Mouse (Mus musculus): ENCODE data around the gene Xpr1. TPM values are rescaled to one million over a fixed set of nuclear protein-coding genes. Genes with fewer than 3 reads are reported as not detected.

Gene Xpr1
- polyA plus RNA-seq, 1 experiment = 0.19 TPM

DNA sequence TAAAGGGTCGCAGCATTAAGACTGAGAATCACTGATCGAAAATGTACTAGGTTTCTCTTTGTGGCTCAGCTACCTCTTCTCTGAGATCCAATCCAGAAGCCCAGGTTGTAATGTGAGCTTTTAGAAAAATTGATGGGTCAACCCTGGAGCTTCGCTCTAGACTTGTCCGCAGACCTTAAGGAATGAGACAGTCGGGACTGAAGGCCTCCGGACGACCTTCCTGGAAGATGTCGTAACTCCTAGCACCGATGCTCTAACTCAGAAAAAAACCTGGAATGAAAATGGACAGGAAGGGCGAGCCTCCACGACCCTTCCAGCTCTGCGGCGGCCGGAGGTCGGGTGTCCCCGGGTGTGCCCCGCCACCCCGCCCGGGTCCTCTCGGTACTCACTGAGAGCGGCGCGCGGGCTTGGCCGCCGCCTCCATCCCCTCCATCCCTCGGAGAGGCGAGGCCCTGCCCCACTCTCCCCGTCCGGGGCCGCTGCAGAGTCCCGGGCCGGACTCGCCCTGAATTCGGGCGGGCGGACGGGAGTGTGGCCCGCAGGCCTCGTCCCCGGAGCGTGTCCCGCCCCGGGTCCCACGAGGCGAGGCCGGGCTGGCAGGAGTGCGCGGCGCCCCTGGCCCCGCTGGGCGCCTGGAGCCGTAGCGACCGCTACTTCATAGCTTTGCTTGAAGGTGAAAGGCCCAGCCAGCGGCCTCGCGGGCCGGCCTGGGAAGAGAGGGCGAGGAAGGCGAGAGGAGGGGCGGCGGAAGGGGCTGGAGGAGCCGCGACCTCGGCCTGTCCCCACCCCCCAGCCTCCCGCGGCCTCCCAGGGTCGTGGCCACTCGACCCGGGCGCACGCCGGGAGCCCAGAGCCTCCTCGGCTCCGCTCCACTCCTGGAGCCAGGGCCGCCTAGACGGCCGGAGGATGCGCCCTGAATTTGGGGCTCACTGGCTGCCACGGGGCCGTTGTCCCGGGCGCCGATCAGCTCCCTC, 173.1 kb downstream of the Xpr1 start, which contains the start of gene BC034090:
Gene BC034090, minus strand, starts transcription at position 648 of the 974 bp plus-strand sequence.
- Histone ChIP-seq H3K27me3 (ENCODE audit: control insufficient read depth) (peaks cover 74% of the 10 kb centered on the region), H3K4me3 (replicated peaks) (peak within 1 kb of the TSS; percentile 26), H3K4me1 (ENCODE audit: control insufficient read depth) (peaks cover 3% of the 10 kb centered on the region; the same call in 1 of the 2 replicates), H3K9me3 (ENCODE audit: control insufficient read depth, low read length) (no peaks in the 10 kb centered on the region; the same call in 1 of the 2 replicates), H3K36me3 (ENCODE audit: control insufficient read depth) (no peaks in the 10 kb centered on the region)
- TF ChIP-seq GATA1 (IDR thresholded peaks at IDR 0.05; ENCODE audit: low read length) (no peak), TAL1 (IDR thresholded peaks at IDR 0.05; ENCODE audit: low read length) (no peak)

- no peak overlapping the region for H3K4me3 ChIP-seq (replicated peaks)
- no peaks in the 10 kb centered on the region for H3K36me3 ChIP-seq (ENCODE audit: control insufficient read depth)
- no peaks in the 10 kb centered on the region; the same call in 1 of the 2 replicates for H3K9me3 ChIP-seq (ENCODE audit: control insufficient read depth, low read length)
- peaks cover 68% of the 10 kb centered on the region for H3K27me3 ChIP-seq (ENCODE audit: control insufficient read depth)
- peaks cover 3% of the 10 kb centered on the region; the same call in 1 of the 2 replicates for H3K4me1 ChIP-seq (ENCODE audit: control insufficient read depth)
- TF ChIP-seq TAL1 (IDR thresholded peaks at IDR 0.05; ENCODE audit: low read length) (no peak), GATA1 (IDR thresholded peaks at IDR 0.05; ENCODE audit: low read length) (no peak)
These were observed 174.8 kb downstream of the Xpr1 start for GRCm38 (mm10) chr1:155242488-155242745.

- Histone ChIP-seq H3K4me1 (ENCODE audit: control insufficient read depth) (peaks cover 3% of the 10 kb centered on the region; the same call in 1 of the 2 replicates), H3K27me3 (ENCODE audit: control insufficient read depth) (peaks cover 63% of the 10 kb centered on the region), H3K9me3 (ENCODE audit: control insufficient read depth, low read length) (no peaks in the 10 kb centered on the region; the same call in 1 of the 2 replicates), H3K36me3 (ENCODE audit: control insufficient read depth) (no peaks in the 10 kb centered on the region), H3K4me3 (replicated peaks) (no peak overlapping the region)
- no peak for TF ChIP-seq TAL1 (IDR thresholded peaks at IDR 0.05; ENCODE audit: low read length)
- TF ChIP-seq GATA1 (IDR thresholded peaks at IDR 0.05; ENCODE audit: low read length) = no peak
These were observed 175.3 kb downstream of the Xpr1 start for GRCm38 (mm10) chr1:155241701-155242487.

- no peaks in the 10 kb centered on the region for H3K36me3 ChIP-seq (ENCODE audit: control insufficient read depth)
- H3K9me3 ChIP-seq (ENCODE audit: control insufficient read depth, low read length) = no peaks in the 10 kb centered on the region; the same call in 1 of the 2 replicates
- peaks cover 45% of the 10 kb centered on the region for H3K27me3 ChIP-seq (ENCODE audit: control insufficient read depth)
- TF ChIP-seq TAL1 (IDR thresholded peaks at IDR 0.05; ENCODE audit: low read length) (no peak), GATA1 (IDR thresholded peaks at IDR 0.05; ENCODE audit: low read length) (no peak)
- no peak overlapping the region for H3K4me3 ChIP-seq (replicated peaks)
- peaks cover 3% of the 10 kb centered on the region for H3K4me1 ChIP-seq (ENCODE audit: control insufficient read depth)
These were observed 177.1 kb downstream of the Xpr1 start for GRCm38 (mm10) chr1:155239962-155240717.

DNA sequence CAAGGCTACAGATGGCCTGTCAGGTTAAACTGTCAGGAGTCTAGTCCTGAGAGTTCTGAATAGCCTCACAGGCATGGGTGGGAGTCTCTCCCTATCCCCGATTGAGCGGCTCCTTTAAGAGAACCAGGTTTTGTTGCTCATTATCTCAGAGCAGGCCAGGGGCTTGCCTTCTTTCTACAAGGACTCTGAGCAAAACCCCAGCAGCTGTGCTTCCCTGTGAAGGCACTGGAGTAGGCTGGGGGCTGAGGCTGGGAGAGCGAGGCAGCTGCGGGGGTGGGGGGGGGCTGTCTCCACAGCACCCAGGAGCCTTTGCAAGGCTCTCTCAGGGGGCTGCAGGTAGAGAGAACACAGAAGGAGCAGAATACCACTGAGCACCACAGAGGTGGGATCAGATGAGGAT, 178.0 kb downstream of the Xpr1 start:
- Histone ChIP-seq H3K4me3 (replicated peaks) (no peak overlapping the region), H3K36me3 (ENCODE audit: control insufficient read depth) (no peaks in the 10 kb centered on the region), H3K9me3 (ENCODE audit: control insufficient read depth, low read length) (no peaks in the 10 kb centered on the region; the same call in 1 of the 2 replicates), H3K27me3 (ENCODE audit: control insufficient read depth) (peaks cover 35% of the 10 kb centered on the region), H3K4me1 (ENCODE audit: control insufficient read depth) (no peaks in the 10 kb centered on the region; the same call in none of the 2 replicates)
- TF ChIP-seq GATA1 (IDR thresholded peaks at IDR 0.05; ENCODE audit: low read length) = no peak
- TF ChIP-seq TAL1 (IDR thresholded peaks at IDR 0.05; ENCODE audit: low read length) = no peak

- TF ChIP-seq TAL1 (IDR thresholded peaks at IDR 0.05; ENCODE audit: low read length) (no peak), GATA1 (IDR thresholded peaks at IDR 0.05; ENCODE audit: low read length) (no peak)
- Histone ChIP-seq H3K27me3 (ENCODE audit: control insufficient read depth) (peaks cover 25% of the 10 kb centered on the region), H3K9me3 (ENCODE audit: control insufficient read depth, low read length) (no peaks in the 10 kb centered on the region), H3K4me1 (ENCODE audit: control insufficient read depth) (peaks cover 3% of the 10 kb centered on the region; the same call in 1 of the 2 replicates), H3K4me3 (replicated peaks) (no peak overlapping the region), H3K36me3 (ENCODE audit: control insufficient read depth) (no peaks in the 10 kb centered on the region)
These were observed 179.1 kb downstream of the Xpr1 start for GRCm38 (mm10) chr1:155238126-155238525.

DNA sequence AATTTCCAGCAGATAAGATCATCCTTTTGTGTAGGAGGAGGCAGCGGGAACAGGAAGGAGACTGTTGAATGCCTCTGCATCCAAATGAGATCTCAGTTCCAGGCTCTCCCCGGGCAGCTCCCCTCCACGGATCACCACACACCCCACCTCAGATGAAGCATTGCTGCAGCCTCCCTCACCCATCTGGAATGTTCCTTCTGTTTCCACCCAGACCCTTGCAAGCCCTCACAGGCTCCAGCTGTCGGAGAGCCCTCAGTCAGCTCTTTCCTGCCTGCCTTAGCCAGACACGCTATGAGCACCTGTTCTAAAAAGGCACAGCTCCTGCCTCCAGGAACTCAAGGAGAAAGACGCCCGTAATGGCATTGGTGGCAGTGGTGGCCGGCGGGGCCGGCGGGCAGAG, 179.8 kb downstream of the Xpr1 start:
- Histone ChIP-seq H3K4me3 (replicated peaks) (no peak overlapping the region), H3K36me3 (ENCODE audit: control insufficient read depth) (no peaks in the 10 kb centered on the region), H3K4me1 (ENCODE audit: control insufficient read depth) (peaks cover 3% of the 10 kb centered on the region; the same call in 1 of the 2 replicates), H3K9me3 (ENCODE audit: control insufficient read depth, low read length) (no peaks in the 10 kb centered on the region), H3K27me3 (ENCODE audit: control insufficient read depth) (peaks cover 18% of the 10 kb centered on the region)
- no peak for TF ChIP-seq GATA1 (IDR thresholded peaks at IDR 0.05; ENCODE audit: low read length)
- no peak for TF ChIP-seq TAL1 (IDR thresholded peaks at IDR 0.05; ENCODE audit: low read length)

- Histone ChIP-seq H3K27me3 (ENCODE audit: control insufficient read depth) (peaks cover 9% of the 10 kb centered on the region), H3K4me3 (replicated peaks) (no peak overlapping the region)
These were observed 180.8 kb downstream of the Xpr1 start for GRCm38 (mm10) chr1:155236306-155237024.

More at GRCm38 (mm10) chr1:155236306-155237024, 180.8 kb downstream of the Xpr1 start:
- Histone ChIP-seq H3K4me1 (ENCODE audit: control insufficient read depth) (peaks cover 3% of the 10 kb centered on the region; the same call in 1 of the 2 replicates), H3K36me3 (ENCODE audit: control insufficient read depth) (no peaks in the 10 kb centered on the region), H3K9me3 (ENCODE audit: control insufficient read depth, low read length) (no peaks in the 10 kb centered on the region)
- TF ChIP-seq TAL1 (IDR thresholded peaks at IDR 0.05; ENCODE audit: low read length) = no peak
- no peak for TF ChIP-seq GATA1 (IDR thresholded peaks at IDR 0.05; ENCODE audit: low read length)
